Mouse (Mus musculus) monocyte, adult 2 months (primary cell): ENCODE results near the gene Msln.

Experiments
- DNase-seq, 2 experiments: peaks; one replicate each; pipeline ENCODE4 v3.0.0; 2022; ENCODE audit warnings: low spot score in 2 of 2, low read depth in 1 of 2

Gene Msln

GRCm38 (mm10) chr17:25725264-25725663, 28.9 kb downstream of the Msln start:
- DNase-seq: no peak

- DNase-seq: no peak
These were observed 30.3 kb downstream of the Msln start for GRCm38 (mm10) chr17:25723919-25724318.

DNA sequence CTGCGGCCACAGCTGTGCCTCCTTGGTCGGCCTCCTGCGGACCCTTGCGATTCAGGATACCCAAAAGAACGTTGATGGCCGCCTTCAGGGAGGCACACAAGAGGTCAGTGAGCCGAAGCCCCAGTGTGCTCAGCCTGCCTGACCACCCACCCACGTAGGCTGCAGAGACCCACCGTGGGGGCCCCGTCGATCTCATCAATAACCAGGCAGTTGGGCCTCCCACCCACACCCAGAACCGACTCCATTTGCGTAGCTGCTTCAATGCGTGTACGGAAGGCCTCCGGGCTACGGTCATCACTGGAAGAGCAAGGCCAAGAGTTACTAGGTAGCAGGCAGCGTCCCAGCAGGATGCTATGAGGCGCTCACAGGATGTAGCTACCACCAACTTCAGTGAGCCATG, 30.7 kb downstream of the Msln start:
- no peak for DNase-seq

DNA sequence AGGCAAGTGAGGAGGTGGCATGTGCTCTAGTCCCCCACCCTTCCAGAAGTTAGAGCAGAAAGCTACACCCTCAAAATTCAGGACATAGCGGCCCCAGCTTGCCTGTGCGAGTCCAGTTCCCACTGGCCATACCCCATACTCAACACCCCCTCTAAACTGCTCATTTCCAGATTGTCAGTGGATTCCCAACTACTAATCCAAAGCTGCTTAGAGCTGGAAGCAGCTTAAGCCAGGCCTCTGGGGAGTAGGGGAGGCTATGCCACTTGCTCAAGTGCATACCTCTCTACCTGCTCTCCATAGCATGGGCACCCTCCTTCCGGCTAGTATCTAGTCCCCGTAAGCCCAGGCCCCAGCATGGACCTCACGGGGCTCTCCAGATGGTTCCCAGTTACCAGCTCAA, 32.7 kb downstream of the Msln start:
- DNase-seq: no peak

DNA sequence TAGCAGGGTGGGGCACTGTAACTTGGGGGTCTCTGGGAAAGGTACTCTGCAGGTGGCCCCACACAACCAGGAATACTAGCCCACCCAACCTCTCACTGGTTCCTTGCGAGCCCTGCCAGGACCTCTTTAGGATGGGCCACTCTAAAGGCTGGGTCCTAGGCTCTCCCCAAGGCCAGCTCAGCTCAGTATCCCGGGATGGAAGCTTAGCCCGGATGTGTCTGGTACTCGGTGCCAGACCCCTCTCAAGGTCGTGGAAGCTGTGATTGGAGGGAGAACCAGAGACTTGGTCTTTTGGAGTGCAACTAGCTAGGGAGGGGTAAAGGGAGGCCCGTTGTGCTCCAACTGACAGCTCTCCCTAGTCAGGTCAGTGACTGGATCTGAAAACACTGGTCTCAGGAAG, 36.5 kb downstream of the Msln start:
- DNase-seq: no peak

DNA sequence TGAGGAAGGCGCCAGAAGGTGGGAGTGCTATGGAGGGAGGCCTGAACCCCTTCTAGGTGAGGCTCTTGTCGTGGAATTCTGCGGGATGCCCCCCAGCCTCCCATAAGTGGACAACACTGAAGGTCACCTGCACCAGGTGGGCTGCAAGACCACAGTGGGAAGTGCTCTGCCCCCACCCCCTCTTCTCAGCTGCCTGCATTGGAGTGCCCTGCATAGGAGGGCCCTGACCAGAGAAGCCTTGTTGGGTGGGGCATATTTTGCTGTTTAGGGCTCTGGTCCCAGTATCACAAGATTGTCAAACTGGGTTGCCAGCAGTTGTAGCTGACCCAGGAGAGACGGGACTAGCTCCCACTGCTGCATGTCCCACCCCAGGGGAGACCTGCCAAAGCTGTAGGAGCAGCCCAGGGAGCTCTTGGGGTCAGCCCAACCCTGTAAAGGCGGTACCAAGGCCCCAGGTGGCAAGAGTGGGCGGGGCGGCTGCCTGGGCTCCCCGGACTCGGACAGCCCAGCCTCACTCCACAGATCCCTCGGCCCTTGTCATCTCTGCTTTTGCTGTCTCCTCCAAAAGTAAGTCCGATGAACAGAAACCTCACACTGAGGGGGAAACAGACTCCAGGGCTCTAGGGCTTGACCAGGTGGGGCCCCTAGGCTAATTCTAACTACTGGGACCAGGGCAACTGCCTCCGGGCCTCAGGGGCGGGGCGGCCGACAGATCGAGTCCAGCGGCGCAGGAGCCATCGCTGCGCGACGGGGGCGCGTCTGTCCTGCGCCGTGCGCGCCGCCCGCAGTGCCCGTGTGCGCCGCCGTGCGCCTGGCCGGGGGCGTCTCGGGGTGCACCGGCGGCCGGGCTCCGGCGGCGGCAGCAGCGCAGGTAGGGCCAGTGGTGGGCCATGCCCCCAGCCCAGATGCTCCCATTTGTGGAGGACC, 37.2 kb downstream of the Msln start, which contains the start of gene Gng13:
TSS of gene Gng13 (plus strand) at position 461 of the 927 bp plus-strand sequence.
- no peak for DNase-seq

- no peak for DNase-seq
These were observed 38.0 kb downstream of the Msln start for GRCm38 (mm10) chr17:25716130-25716529.

GRCm38 (mm10) chr17:25715627-25716026, 38.6 kb downstream of the Msln start:
- DNase-seq: no peak

DNA sequence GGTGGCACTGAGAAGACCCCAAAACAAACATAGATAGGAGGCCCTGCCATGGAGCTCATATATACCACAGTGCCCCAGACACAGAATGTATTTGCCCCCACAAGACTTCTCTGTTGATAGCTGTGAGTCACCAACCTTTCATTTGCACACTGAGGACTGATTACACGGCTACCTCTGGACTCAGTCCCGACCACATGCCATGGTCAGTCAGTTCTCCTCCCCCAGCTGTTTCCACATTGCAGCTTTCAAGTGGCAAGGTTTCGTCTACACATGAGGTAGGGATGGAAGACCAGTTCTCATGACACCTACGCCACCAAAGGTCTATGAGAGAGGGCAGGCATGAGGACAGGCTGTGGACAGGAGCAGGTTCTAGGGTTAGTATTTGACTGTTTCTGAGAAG, 43.0 kb downstream of the Msln start:
- no peak for DNase-seq

DNA sequence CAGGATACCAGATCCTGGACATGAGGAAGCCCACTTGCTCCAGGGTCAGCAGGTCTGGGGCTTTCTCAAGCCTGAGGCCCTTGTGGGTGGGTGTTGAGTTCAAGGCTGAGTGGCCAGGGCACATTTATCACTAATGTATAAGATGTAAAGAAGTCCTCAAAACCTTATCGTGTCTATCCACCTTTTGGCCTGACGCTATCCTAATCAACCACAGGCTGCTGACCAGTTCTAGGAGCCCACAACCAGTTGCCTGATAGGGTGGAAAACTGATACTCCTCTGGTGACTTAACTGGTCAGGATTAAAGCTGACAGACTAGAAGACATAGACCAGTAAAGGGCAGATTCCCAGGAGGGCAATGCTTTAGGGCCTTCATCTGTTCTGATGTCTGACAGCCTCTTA, 44.2 kb downstream of the Msln start:
- no peak for DNase-seq

GRCm38 (mm10) chr17:25700863-25701496, 53.2 kb downstream of the Msln start:
- DNase-seq: no peak
